Mouse (Mus musculus): ENCODE measurements around the gene Coro1b.
A peak's percentile ranks its signal among the peaks of the same experiment; 100 is the strongest.

Coro1b gene

DNA sequence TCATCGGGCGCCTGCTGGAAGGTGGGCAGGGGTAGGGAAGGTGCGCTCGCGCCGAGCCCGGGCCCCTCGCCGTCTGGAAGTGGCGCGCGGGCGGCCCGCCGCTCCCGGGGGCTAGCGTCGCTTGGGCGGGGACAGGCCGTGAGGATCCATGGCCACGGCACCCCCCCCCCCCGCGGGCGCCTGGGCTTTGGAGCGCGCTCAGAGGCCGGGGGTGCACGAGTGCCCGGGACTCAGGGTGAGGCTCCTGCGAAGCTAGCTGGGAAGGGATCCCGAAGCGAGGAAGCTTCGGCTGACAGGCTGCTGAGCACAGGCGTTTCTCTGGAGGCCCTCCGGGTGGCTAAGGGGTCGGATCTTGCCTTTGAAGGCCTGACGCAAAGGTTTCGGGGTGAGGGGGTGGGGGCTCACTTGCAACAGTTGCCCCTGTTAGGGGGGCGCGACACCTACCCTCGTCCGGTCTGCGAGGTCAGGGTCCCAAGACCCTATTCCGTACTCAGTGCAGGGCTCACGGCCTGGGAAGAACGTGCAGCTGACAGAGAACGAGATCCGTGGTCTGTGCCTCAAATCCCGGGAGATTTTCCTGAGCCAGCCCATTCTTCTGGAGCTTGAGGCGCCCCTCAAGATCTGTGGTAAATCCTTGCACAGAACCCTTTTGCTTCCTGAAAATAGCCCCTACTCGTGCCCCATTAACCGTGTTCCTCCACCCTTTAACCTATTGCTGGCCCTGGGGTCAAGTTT, 44.0 kb downstream of the Coro1b start:
- DNase-seq, result no peak

DNA sequence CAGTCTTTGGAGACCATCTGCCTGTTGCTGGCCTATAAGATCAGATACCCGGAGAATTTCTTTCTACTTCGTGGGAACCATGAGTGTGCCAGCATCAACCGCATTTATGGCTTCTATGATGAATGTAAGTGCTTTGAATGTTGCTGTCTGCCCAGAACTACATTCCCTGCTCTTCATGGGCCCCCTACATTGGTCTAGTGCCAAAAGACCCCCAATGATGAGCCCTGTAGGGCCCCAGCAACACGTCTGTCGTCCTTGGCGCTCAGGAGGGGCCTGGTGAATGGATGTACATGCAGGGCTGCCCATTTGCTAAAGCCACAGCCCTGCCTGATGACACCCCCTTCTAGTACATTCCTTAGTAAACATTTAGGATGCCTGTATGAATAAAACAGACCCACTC, 44.7 kb downstream of the Coro1b start:
- no peak for DNase-seq

DNA sequence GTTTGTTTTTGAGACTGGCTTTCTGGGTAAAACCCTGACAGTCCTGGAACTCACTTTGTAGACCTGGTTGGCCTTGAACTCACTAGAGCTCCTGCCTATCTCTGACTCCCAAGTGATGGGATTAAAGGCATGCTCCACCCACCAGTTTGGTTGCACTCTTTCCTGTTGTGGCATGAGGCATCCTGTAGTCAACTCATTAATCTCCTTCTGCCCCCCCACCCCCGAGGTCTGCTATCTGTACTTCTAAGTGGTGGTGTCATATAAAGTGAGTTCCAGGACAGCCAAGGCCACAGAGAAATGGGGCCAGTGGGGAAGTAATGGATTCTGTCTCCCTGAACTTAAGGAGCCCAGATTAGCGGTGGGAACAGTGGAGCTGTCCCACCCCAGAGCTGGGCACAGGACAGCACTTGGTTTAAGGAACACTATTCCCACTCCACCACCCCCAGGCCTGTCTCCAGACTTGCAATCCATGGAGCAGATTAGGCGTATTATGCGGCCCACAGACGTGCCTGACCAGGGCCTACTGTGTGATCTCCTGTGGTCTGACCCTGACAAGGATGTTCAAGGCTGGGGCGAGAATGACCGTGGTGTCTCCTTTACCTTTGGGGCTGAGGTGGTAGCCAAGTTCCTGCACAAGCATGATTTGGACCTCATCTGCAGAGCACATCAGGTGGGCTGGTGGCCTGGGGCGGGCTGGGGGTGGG, 45.8 kb downstream of the Coro1b start:
- DNase-seq, result no peak

DNA sequence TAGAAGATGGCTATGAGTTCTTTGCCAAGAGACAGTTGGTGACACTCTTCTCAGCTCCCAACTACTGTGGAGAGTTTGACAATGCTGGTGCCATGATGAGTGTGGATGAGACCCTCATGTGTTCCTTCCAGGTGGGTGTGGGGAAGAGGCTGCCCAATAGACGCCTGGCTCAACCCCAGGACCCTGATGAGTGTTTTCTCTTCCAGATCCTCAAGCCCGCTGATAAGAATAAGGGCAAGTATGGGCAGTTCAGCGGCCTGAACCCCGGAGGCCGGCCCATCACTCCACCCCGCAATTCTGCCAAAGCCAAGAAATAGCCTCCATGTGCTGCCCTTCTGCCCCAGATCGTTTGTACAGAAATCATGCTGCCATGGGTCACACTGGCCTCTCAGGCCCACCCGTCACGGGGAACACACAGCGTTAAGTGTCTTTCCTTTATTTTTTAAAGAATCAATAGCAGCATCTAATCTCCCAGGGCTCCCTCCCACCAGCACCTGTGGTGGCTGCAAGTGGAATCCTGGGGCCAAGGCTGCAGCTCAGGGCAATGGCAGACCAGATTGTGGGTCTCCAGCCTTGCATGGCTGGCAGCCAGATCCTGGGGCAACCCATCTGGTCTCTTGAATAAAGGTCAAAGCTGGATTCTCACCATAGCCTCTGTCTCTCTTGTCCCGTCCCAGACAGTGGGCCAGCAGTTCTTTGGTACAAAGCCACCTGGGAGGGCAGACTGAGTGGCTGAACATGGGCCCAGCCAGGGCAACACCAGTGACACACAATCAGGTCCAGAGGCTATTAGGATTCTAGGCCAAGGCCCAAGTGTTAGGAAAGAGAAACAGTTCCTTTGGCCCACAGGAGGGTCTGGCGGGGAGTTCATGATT, 46.6 kb downstream of the Coro1b start:
- no peak for DNase-seq

GRCm38 (mm10) chr19:4196048-4196447, 47.6 kb downstream of the Coro1b start:
- DNase-seq, result no peak

GRCm38 (mm10) chr19:4196548-4196947, 48.1 kb downstream of the Coro1b start:
- no peak for DNase-seq

DNA sequence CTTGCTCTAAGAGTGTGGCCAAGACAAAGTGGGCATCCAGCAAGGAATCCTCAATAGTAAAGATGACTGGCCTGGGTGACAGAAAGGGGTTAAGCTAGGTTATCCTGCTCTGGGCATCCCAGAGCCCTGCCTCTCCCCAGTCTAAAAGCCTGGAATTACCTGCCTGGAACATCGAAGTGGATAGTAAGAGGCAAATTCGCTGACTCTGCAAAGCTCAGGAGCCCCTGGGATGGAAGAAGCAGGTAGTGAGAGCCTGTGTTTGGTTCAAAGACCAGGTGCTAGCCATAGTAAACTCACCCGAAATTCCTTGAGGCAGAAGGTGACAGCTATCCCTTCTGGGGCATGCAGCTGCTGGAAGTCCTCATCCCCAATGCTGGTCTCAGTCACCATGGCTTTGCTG, 48.8 kb downstream of the Coro1b start:
- no peak for DNase-seq

DNA sequence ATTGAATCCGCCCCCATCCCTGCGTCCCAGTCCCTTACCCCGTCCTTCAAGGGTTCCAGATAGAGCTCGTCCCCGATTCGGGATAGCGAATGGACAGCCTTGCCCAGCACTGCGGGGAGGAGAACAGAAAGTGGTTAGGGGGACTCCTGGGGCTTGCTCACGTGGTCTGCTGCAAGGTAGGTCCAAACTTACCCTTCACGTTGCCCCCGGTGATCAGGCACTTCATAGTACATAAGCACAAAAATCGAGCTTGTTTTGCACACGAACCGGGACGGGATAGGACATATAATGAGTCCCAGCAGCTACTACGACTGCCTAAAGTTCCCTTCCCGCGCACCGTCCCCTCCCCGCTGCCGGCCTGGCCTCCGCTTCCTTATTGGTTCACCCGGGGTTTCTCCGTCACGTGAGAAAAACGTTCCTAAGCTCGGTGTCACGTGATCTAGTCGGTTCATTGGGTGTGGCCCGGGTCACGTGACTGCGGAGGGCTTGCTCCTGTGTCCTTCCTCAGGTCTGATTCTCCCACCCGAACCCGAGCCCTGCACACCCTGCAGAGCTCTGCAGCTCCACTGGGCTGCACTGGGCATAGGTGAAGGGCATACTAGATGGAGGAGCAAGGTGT, 53.0 kb downstream of the Coro1b start, which contains the start of gene Rad9a:
Gene Rad9a, minus strand, starts transcription at position 372 of the 619 bp plus-strand sequence.
- DNase-seq, result peak; percentile 96 to 97

GRCm38 (mm10) chr19:4202149-4202548, 53.7 kb downstream of the Coro1b start:
- DNase-seq, result no peak

GRCm38 (mm10) chr19:4203148-4203547, 54.7 kb downstream of the Coro1b start:
- DNase-seq, result no peak

All from lung, postnatal 4 days (tissue).